Mouse (Mus musculus): ENCODE measurements around the gene Smarcc1.
A peak's percentile ranks its signal among the peaks of the same experiment; 100 is the strongest.
"Not testable (repeated sequence)": the region's sequence is repeated elsewhere in the genome, so short reads cannot be mapped to it uniquely, and the experiment has no call there.

Gene Smarcc1

DNA sequence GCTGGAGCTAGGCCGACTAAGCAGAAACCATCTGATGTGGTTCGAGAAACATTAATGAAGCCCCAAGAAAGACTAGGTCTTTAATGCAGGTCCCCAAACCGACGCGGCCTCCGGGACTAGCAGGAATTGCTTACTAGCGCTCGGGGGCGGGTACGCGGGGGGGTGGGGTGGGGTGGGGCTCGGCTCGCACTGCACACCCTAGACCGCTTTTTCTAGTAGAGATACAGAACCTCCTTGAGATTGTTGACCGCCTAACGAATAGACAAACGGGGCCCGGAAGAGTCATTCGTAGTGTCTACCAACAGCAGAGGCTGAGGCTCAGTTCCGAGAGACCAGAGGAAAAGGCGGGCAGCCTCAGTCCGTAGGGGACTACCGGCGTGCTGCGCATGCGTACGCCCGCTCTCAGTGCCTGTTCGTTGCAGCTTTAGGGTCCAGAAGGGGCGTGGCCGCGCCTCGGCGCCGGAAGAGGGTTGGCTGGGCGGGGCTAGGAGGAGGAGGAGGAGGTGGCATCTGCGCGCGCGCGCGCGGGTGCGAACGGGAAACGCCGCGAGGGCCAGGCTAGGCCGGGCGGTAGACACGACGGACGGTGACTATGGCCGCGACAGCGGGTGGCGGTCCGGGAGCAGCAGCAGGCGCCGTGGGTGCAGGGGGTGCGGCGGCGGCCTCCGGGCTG, 14.2 kb downstream of the Smarcc1 start:
- DNase-seq (ENCODE audit: low read depth, low spot score), result peak; percentile 100

DNA sequence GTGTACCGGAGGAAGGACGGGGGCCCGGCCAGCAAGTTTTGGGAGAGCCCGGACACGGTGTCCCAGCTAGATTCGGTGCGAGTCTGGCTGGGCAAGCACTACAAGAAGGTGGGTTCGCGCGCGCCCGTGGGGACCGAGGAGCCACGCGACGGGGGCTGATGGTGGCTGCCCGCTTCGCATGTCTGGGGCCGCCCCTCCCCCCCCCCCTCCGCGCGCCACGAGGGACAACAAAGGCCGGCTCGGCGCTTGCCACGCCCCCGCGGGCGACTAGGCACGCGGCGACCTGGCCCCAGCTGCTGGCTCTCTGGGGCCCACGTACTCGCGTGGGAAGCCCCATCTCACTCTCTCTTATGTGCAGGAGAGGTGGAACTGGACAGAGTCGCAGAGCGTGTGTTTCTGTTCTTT, 14.7 kb downstream of the Smarcc1 start:
- peak; percentile 74 for DNase-seq (ENCODE audit: low read depth, low spot score)

DNA sequence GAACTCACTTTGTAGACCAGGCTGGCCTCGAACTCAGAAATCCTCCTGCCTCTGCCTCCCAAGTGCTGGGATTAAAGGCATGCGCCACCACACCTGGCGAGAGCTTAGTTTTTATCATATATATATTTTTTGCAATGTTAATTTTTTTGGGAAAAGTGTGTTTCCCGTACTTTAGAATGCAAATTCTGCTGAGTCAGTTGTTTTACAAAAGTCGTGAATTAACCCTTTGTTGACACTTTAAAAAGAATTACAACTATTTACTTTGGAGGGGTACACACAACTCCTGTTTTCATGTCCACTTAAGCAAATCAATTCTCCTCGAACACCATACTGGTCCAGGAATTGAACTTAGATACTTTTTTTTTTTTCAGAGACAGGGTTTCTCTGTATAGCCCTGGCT, 15.4 kb downstream of the Smarcc1 start:
- DNase-seq (ENCODE audit: low read depth, low spot score), result no peak

DNA sequence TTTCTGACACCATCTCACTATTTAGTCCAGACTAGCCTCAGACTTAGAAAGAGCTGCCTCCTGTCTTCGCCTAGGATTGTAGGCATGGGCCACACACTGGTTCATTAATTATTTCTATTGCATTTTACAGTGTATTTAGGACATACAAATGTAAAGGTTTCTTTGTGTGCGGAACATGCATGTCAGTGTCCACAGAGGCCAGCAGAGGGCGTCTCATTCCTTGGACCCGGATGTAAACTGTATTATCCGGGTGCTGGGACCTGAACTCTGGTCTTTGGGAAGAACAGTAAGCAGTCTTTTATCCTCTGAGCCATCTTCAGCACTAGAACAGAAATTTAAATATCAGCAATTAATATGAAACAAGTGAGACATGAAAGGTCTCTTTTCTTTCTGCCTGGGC, 16.7 kb downstream of the Smarcc1 start:
- no peak for DNase-seq (ENCODE audit: low read depth, low spot score)

DNA sequence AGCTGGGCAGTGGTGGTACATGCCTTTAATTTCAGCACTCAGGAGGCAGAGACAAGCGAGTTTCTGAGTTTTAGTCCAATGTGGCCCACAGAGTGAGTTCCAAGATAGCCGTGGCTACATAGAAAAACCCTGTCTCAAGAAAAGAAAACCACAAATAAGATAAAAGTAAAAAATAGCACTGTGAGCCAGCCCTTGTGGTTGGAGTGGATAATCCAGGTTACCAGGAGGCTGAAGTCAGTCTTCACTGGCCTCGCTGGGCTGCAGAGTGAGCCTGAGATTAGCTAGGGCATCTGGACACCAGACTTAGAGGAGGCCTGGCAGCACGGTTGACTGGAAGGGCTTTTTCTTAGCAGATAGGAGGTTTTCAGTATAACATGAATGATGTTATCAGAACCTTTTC, 21.6 kb downstream of the Smarcc1 start:
- DNase-seq (ENCODE audit: low read depth, low spot score), result no peak

DNA sequence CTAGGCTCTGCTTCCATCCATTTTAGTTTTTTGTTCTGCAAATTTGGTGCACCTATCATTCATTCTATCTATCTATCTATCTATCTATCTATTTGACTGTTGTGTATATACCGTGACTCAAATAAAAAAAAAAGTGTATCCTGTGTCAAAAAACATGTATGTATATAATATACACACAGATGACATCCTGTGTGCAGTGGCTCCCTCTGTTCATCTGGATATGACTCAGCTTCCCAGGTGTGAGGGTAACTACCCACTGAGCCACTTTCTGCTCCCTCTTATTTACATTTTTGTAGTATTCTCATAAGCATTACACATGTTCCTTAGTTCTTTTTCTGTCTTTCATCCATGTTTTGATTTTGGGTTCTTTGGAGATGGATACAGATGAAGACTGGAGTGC, 24.6 kb downstream of the Smarcc1 start:
- DNase-seq (ENCODE audit: low read depth, low spot score), result no peak

DNA sequence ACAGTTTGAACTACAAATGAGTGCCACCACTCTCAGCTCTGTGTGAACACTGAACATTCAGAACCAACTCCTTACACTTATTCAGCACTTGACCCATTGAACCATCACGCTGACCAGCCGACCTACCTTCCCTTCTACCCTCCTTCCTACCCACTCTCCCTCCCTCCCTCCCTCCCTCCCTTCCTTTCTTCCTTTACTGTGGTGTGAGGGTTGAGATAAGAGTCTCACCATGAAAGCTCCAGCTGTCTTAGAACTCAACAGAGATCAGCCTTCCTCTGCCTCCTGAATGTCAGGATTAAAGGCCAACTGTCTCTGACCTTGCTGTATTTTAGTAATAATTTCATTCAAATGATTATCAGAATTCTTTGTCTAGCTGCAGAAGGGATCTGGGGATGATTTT, 31.1 kb downstream of the Smarcc1 start:
- no peak for DNase-seq (ENCODE audit: low read depth, low spot score)

DNA sequence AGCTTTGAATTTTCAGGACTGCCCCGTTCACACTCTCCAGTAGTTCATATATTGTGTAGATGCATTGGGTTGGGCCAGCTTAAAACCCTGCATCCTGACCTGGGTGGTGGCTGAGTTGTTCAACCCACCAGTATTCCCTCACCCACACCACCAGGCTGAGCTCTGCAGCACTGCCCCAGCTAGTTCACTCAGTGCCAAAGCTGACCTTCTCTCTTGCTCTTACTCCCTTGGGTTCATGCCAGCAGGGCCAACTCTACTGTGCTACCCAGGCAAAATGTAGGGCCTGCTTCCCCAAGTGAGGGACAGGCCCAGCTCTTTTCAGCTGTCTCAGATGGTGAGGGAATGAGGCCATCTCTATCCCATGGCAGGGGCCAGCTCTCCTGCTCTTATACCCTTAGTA, 41.5 kb downstream of the Smarcc1 start:
- DNase-seq (ENCODE audit: low read depth, low spot score), result no peak

DNA sequence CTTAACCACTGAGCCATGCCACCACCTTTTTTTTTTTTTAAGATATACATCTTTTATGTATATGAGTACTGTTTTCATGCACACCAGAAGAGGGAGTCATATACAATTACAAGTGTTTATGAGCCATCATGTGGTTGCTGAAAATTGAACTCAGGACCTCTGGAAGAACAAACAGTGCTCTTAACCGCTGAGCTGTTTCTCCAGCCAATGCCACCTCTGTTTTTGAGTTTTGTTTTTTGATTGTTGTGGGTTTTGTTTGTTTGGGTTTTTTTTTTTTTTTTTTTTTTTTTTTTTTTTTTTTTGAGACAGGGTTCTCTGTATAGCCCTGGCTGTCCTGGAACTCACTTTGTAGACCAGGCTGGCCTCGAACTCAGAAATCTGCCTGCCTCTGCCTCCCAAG, 43.0 kb downstream of the Smarcc1 start:
- DNase-seq (ENCODE audit: low read depth, low spot score), result not testable (repeated sequence)

DNA sequence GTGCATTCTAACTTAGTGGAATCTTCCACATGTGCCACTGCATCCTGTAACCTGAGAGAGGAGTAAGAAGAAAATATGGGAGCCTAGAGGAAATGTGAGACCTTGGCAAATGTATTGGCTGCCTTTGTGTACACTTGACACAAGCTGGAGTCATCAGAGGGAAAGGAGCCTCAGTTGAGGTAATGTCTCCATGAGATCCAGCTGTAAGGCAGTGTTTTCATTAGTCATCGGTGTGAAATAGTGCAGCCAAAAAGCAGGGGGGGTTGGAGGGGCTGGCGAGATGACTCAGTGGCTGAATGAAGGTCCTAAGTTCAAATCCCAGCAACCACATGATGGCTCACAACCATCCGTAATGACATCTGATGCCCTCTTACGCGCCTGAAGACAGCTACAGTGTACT, 44.9 kb downstream of the Smarcc1 start:
- DNase-seq (ENCODE audit: low read depth, low spot score), result no peak

DNA sequence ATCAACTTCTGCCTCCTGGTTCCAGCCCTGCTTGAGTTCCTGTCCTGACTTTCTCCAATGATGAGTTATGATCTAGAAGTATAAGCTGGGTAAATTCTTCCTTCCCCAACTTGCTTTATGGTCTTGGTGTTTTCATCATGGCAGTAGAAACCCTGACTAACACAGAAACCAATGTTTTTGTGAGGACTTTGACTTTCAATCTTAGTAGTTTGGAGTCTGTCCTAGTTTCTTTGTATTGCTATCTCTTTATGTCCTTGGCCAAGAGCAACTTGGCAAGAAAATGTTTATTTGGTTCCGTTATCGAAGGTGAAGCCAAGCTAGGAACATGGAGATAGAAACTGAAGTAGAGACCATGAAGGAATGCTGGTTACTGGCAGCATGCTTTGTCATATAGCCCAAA, 45.6 kb downstream of the Smarcc1 start:
- DNase-seq (ENCODE audit: low read depth, low spot score), result no peak

DNA sequence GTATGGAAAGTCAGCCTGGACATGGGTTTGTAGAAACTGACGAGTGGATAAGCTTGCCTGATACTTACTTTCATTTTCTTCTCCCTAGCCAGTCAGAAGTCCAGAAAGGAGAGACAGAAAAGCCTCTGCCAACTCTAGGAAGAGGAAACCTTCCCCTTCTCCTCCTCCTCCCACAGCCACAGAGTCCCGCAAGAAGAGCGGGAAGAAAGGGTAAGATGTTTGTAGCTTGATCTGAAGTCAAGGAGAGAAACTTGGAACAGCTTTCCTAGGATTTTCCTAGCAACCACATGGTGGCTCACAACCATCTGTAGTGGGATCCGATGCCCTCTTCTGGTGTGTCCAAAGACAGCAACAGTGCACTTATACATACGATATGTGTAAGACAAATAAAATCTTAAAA, 53.4 kb downstream of the Smarcc1 start:
- no peak for DNase-seq (ENCODE audit: low read depth, low spot score)

DNA sequence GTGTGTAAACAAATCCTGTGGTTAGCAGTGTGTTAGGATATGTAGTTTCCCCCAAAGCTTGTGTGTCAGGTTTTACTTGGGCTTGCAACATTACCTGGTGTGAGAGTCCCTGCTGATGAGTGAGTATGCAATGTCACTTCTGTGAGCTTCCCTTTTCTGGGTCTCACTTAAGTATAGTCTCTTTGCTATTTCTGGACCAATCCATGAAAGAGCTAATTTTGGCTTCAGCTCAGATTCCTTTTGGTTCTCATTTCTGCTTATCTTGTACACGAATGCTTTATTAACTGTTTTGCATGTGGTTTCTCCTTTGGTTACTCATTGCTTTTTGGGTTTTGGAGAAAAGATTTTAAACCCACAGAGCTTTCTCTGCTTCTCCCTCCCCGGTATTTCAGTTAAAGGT, 82.4 kb downstream of the Smarcc1 start:
- DNase-seq (ENCODE audit: low read depth, low spot score), result no peak

DNA sequence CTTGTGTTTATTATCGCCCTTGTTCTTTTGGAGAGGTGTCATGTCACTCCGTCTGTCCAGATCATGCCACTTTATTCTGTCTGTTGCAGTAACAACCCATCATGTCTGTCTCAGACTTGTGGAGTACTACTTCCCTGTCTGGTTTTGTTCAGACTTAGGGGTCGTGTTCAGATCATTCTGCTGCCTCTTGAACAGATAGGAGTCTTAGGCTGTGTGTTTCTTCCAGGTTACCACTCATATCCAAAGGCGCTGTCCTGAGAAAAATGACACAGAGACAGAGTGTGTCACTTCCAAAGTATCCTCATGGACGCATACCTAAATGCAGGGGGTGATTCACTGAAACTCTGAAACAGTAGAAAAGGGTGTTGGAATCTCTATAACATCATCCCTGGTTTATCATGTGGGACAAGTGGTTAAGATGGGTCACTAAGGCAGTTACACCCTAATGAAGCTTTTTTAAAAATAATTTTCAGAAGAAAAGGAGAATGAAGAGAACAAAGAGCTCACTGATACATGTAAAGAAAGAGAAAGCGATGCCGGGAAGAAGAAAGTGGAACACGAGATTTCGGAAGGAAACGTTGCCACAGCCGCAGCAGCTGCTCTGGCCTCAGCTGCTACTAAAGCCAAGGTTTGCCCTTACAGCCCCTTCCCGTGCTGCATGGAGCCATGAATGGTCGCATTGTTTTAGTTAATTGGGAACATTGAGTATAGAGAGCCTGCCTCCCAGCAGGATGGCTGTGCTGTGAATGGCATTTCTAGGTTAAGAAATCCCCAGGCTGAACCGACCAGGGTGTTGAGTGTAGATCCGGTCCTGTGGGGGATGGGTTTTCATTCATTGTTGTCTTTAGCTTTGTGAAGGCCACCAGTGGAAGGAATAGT, 88.3 kb downstream of the Smarcc1 start:
- peak; percentile 74 for DNase-seq (ENCODE audit: low read depth, low spot score)

DNA sequence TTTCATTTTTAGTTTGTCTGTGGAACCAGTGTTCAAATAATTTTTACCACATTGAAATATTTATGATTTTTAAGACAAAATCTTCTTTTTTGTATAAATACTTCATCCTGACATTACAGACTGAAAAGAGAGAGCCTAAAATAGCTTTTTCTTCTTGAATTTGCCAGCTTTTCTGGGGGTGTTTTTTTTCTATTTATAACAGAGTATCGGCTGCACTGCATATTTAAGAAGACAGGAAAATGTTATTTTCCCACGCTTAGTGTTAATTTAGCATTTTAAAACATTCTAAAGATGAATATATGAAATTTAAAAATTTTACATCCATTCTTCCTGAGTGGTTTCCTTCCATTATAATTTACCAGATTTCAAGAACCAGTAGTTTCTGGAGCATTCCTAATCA, 88.9 kb downstream of the Smarcc1 start:
- DNase-seq (ENCODE audit: low read depth, low spot score), result no peak

DNA sequence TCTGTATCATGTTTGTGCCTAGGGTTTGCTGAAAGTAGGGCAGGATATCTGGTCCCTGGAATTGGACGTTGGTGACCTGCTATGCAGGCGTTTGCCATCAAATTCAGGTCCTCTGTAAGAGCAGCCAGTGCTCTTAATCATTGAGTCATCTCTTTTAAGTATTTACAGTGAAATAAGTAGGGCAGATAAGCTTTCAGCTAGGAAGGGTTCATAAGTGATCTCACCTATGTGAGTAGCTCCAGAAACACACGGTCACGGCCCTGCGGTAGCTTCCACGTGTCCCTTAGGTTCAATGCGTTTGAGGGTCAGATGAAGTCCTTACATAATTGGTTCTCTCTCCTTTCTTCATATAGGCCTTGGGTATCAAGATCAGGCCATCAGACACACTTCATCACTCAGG, 90.8 kb downstream of the Smarcc1 start:
- DNase-seq (ENCODE audit: low read depth, low spot score), result no peak

DNA sequence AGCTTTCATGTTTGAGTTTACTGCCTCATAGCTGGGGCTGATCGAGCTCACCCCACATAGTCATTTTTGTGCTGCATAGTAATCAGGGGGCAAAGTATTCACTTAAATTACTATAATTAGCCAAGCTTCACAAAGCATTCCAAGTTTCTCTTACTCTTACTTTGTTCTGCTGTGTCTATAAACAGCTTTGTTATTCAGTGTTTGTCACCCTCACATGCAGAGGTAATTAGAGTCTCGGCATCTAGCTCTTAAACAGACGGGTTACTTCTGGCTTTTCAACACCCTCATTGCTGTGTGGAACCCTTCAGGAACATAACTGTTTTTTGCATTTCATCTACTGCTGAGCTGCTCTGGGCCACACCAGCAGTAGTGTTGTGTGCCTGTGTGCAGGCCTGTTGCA, 91.5 kb downstream of the Smarcc1 start:
- no peak for DNase-seq (ENCODE audit: low read depth, low spot score)

DNA sequence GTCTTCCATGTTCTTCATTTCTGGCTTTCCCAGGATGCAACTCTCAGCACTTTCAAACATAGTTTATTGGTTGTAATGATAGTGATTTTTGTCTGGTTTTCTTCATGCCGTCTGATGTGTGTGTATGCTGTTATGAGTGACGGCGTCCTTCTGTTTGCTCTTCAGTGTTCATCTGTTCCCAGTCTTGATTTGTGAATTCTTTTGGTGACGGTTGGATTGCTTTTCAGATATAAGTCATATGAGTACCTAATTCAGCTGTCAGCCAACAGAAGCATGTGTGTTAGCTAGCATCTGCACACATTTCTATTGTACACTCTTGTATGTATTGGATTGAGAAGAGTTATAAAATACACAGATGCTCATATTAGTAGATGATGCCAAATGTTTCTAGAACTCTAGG, 106.8 kb downstream of the Smarcc1 start:
- DNase-seq (ENCODE audit: low read depth, low spot score), result no peak

DNA sequence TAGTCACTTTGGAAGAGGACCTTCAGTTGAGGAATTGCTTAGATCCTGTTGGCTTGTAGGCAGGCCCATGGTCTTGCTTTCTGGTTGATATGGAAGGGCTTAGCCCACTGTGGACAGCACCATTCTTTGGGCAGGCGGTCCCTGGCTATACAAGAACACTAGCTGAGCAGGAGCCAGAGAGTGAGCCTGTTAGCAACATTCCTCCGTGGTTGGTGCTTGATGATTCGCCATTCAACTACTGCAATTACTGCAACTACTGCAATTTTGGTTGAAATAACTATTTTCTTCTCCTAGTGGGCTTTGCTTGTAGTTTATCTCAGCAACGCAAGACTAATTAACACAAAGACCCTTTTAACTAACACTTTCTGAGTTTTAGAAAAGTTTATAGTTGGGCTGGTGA, 108.7 kb downstream of the Smarcc1 start:
- no peak for DNase-seq (ENCODE audit: low read depth, low spot score)

DNA sequence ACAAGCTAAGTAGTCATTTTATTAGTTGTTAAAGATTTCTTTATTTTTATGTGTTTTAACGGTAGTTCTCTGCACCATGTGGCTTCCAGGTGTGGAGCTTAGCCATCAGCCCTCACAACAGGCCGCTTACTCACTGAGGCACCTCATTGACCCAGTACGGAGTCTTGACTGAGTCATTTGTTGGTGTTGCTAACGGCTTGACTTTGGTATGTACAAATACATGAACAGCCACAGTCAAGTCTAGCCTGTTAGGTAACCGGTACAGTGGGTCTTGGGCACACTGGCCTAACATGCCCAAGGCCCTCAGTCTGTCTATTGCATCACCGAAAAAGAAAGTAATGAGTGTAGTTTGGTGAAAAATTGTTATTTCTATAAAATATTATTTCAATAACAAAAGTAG, 111.2 kb downstream of the Smarcc1 start:
- DNase-seq (ENCODE audit: low read depth, low spot score), result no peak

DNA sequence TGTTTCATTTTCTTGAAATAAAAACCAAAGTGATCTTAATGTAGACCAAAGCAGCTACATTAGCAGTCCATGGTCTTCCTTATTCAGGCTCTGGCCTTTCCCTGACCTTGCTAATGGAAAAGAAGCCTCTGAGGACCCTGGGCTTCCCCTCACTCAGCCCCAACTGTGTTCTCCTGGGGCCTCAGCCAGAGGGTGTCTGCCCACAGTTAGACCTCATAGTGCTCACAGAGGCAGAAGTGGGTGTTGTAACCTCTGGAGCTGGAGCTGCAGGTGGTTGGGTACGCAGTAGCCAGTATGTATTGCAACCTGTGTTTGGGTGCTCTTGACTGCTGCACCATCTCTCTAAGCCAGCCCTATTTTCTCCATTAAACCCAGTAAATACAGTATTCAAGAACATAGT, 111.6 kb downstream of the Smarcc1 start:
- DNase-seq (ENCODE audit: low read depth, low spot score), result no peak

DNA sequence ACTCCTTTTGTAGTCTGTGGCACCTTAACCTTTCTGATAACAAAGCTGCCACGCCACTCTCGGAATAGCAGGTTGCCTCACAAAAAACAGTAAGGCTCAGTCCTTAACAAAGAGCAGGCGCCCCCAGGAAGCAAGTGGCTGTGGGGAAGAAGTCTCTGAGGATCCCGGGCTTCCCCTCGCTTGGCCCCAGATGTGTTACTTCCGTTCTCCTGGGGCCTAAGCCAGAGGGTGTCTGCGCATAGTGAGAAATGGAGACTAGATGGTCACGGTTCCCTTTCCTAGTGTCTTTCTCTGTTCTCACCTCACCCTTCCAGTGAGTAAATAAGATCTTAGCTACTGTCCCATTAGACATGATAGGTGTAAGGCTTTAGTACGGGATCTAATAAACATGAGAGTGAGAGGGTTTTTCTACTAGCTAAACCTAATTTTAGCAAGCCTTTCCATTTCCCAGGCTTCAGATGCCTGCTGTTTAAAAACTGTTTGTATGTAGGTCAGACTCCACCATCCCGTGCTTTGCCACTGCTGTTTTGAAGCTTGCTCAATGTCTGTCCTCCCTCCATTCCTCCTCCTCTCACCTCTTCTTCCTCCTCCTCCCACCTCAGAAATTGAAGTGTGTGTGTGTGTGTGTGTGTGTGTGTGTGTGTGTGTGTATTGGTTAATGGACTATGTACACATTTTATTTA, 112.2 kb downstream of the Smarcc1 start:
- DNase-seq (ENCODE audit: low read depth, low spot score), result no peak

All from mesoderm, embryonic 11.5 days (tissue).